Mouse (Mus musculus) liver, embryonic 14.5 days (tissue): ENCODE data around the gene Pcbp1.

Experiments
- CTCF ChIP-seq: IDR thresholded peaks from 2 replicates; pipeline ENCODE4 v1.5.1; 2016; ENCODE audit warnings: antibody characterized with exemption, low read depth, control low read depth
- EP300 ChIP-seq: IDR thresholded peaks from 2 replicates; pipeline ENCODE4 v1.6.1; 2016; ENCODE audit warnings: antibody characterized with exemption, low read depth

DNA sequence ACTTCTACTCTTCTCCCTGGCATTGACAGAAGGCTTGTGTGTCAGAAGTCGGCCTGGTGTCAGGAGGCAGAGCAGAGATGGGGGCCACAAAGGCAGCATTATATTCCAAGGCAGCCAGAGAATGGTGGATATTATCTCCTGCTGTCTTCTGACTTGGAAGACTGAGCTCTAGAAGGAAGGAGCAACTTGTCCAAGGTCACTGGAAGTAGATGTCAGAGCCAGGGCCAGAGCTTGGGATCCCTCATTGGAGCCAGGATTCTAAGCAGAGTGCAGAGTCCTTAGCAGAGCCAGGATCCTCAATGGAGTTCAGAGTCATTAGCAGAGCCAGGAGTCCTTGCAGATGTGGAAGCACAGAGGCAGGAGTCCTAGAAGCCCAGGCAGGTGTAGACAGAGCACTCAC, 10.1 kb downstream of the Pcbp1 start:
- TF ChIP-seq CTCF (no peak), EP300 (no peak)
